Mouse (Mus musculus) lung, postnatal 25 days (tissue): Measurements from ENCODE around the gene Samd14.
"Not testable (repeated sequence)": the region's sequence is repeated elsewhere in the genome, so short reads cannot be mapped to it uniquely, and the experiment has no call there.

ENCODE experiments used
- DNase-seq: peaks from one replicate; pipeline ENCODE4 v3.0.0; 2022; ENCODE audit warnings: low spot score

Samd14 gene

DNA sequence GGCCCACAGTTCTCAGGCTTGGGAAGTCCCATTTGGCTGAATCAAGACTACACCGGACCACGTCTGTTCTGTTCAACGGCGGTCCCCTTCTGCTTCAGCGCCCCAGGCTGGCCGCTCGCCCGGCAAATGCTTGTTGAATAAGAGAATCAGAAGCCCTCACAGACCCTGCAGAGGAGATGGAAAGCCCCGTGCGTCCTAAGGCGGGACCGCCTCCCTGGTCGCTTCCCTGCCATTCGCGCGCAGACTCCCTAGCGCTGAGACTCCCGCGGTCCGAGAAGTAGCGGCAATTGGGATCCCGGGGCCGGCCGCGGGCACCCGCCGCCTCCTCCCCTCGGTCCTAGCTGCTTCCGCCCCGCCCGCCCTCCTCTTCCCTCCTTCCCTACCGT is at the start of gene Samd14:
Gene Samd14 (plus strand): TSS at position 251 of the 386 bp plus-strand sequence.
- peak; percentile 41 for DNase-seq

DNA sequence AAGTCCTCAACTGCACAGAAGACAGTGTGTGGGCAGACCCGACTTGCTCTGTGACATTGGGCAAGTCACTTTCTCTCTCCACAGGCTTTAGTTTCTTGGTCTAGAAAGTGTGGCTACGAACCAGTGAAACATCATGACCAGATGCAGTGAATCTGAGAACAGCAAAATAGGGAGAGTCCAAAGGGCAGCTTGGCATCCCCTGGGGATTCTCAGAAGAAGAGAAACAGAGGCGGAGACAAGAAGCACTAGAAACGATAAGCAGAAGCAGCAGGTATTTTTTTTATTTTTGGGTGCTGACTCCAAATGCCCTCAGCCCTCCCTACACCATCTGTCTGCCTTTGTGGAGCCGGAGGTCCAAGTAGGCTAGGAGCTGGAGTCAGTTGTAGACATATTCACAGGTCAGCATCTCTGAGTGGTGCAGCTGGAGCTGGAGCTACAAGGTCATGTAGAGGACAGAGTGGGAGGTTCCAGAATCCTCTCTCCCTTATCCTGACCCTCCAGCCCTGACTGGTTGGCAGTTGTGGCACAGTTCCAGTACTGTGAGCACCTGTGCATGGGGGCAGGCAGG is 47.1 kb upstream of the Samd14 start:
- no peak for DNase-seq

- DNase-seq, result no peak
Observed at GRCm38 (mm10) chr11:94967419-94967818, 42.3 kb upstream of the Samd14 start, which contains the start of gene Hils1. Gene Hils1 (plus strand): TSS chr11:94967593.

DNA sequence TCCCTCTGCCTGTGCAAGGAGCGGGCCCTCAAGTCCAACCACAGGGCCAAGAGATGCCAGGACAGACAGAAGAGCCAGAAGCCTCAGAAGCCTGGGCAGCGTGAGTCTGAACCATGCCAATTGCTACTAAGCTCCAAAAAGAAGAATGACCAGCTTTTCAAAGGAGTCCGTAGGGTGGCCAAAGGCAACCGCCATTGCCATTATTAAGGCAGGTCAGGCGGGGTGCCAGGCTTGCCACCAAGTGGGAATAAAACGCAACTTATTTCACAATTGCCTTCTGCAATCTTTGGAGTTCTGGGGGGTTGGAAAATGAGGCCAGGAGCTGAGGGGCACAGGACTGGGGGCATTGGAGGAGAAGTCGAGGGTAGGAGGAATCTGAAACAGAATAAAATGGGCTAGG is 41.5 kb upstream of the Samd14 start:
- DNase-seq, result no peak

- DNase-seq, result not testable (repeated sequence)
Observed at GRCm38 (mm10) chr11:94969709-94970108, 40.0 kb upstream of the Samd14 start.

DNA sequence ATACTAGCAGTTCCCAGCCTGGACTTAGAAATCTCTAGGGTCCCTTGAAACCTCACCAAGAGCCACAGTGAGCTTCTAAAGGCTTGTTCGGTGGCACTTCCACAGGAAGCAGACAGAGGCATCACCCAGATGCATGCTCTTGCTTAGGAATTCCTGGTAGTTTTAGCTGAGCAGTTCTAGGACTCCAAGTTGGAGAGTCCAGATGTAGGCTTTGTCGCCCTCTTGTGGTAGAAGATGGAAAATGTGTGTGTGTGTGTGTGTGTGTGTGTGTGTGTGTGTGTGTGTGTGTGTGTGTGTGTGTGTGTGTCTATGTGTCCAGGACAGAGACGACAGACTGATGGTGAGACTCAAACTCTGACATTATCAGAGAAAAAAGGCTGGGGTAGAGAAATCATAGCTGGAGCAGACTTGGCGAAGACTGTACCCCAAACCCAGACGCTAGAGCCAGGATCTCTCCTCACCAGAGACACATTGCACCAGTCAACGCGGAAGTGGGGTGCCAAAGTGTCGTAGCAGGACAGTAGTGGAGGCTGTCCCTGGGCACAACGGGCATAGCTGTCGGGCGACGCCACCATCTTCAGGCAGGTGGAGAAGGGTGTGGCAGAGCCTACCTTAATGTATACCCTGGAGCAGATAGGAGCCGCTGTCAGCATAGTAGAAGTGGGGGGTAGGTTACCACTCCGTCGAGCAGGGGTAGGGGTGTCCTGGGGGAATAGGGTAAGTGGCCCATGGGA is 39.3 kb upstream of the Samd14 start:
- peak; percentile 66 for DNase-seq

GRCm38 (mm10) chr11:94971895-94972615 is 37.6 kb upstream of the Samd14 start:
- no peak for DNase-seq

DNA sequence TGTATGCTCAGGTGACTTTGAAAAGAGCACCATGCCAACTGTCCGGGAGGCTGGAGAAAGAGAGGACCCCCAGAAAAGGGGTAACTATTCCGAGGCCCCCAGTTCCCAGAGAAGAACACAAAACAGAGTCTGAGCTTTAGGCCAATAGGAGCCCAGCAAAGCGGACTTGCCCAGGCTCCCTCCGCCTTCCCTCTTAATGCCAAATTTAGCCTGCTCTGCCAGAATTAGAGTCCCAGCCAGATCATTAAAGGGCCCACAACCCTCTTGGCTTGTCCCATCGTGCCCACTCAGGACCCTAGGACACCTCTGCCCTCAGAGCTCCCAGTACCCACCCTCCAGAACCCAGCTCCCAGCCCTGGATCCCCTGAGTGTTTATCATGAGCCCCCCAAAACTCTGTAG is 36.8 kb upstream of the Samd14 start:
- DNase-seq, result no peak

DNA sequence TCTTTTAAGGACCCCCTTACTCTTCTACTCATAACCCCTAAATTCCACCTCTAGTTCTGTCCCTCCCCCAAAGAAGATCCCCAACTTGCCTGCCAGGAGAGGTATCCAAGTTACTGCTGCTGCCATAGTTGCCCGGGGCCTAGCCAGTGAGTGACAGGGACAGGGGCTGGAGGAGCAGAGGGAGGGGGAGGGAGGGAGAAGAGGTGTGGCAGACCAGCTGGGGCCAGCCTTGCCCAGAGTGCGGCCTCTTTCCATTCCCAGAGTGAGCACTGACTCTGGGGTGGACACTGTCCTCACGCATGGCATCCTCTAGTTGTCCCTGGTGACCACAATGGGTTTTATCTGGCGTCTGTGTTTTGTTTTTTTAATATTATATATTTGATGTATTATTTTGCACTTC is 36.4 kb upstream of the Samd14 start:
- no peak for DNase-seq

DNA sequence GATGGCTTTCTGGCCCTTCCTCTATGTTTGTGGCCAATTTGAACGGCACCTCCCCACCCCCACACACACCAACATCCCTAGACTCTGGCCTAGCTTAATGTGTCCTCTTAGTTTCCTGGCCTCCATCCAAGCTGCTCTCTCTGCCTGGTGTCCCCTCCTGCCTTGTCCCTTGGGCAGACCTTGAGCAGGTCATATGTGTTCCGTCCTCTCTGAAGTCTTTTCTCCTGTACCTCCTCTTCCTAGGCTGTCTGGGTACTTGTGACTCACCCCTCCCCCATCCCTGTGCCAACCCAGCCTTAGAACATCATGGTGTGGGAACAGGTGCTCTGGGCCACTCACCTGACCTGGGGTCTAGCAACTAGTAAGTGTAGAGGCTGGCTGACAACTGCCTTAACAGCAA is 34.7 kb upstream of the Samd14 start:
- DNase-seq, result no peak

GRCm38 (mm10) chr11:94976199-94976598 is 33.5 kb upstream of the Samd14 start, which contains the start of gene Sgca:
Gene Sgca (minus strand): TSS chr11:94976327.
- no peak for DNase-seq

GRCm38 (mm10) chr11:94978178-94978915 is 31.3 kb upstream of the Samd14 start:
- DNase-seq, result no peak

- DNase-seq, result peak; percentile 97
Observed at GRCm38 (mm10) chr11:94978947-94979346, 30.7 kb upstream of the Samd14 start.

DNA sequence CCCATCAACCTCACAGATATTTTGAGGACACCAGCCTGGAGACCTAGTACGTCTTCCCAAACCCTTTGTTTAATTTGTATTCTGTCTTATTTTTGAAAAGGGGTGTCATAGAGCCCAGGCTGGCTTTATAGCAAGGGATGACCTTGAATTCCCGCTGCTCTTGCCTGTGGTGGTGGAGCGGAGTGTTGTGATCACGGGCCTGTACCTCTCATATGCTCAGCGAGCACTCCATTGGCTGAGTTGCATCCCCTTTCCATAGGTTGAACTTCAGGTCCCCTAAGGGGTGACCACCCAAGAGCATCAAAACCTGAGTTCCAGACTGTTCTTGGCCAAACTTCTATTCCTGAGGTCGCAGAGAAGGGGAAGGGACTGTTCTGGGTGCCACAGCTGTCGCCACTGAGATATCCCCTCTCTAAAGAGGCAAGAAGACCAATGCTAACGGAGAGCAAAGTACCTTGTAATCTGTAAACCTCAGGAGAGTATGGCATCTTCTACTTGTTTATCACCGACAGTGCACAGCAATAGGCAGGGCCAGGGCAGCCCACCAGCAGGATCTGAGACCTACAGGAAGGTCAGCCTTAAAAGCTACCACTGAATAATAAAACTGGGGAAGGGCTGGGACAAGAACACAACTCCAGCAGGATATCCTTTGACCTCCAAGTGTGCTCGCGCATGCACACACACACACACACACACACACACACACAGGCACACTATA is 30.1 kb upstream of the Samd14 start:
- DNase-seq, result no peak

- peak; percentile 73 for DNase-seq
Observed at GRCm38 (mm10) chr11:94985140-94985539, 24.5 kb upstream of the Samd14 start.

DNA sequence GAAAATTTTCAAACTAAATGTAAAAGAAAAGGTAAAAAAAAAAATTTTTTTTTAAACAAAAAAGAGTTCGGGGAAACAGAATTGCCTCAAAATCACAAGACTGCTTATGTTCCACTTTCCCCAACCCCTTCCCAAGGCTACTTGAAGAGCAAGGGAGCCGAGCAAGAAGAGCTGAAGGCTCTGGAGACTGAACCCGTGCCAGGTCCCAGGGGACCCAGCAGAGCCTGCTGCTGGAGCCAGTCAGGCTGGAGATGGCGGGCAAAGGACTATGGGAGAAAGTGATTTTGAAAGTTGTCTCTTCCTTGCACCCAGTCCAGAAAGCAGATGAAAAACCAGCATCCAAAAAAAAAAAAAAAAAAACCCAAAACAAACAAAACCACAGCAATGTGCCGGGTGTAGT is 23.9 kb upstream of the Samd14 start:
- DNase-seq, result no peak

GRCm38 (mm10) chr11:94986435-94986834 is 23.2 kb upstream of the Samd14 start:
- DNase-seq, result no peak

GRCm38 (mm10) chr11:94987341-94987740 is 22.3 kb upstream of the Samd14 start:
- no peak for DNase-seq

DNA sequence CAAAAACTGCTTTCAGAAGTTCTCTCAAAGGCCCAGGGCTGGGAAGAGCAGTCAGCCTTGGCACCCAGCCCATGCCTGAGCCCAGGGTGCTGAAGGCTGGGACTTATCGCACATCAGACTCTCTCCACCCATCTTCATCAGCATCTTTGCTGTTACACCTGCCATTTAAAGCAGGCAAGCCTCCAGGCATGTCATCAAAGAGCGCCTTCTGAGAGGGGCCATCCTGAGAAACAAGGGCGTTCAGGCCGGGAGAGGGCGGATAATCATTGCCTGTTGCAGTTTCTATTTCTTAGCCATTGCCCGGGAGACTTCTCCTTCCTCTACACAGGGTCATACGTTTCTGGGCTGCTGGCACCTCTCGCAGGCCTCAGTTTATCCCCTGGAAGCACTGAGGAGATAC is 21.8 kb upstream of the Samd14 start:
- DNase-seq, result no peak

DNA sequence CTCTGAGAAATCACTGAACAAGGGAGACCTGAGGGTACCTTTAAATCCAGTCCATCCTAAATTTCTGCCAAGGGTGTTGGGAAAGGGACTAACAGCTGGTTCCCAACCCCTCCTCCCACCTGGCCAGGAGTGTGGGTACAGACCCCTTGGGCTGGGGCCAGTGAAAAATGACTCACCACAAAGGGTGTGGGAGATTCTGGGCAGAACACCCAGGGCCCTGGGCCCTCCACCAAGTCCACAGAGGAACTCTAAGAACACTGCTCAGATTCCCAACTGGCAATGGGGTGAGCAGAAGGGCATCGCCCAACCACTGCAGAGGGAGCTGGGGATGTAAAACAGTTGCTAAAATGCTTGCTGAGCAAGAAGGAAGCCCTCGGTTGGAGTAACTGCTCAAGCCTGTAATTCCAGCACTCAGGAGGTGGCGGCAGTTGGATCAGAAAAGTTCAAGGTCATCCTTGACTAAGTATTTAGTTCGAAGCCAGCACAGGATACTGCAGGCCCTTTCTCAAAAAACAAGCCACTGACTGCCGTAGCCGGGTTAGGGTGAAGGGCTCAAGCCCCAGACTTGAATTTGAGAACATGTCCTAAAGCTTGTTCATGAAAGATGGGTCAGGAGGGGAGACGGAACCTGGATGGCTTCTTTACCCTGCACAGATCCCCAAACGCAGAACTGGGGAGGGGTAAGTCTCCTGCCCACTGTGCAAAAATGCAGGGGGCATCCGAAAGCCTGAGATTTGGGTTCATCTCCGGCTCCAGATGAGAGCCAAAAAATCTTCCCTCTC is 20.7 kb upstream of the Samd14 start:
- no peak for DNase-seq

GRCm38 (mm10) chr11:94989562-94990017 is 20.1 kb upstream of the Samd14 start:
- peak; percentile 89 for DNase-seq
